Mouse (Mus musculus) MEL (cell line): ENCODE data around the gene Spen. TPM values are rescaled to one million over a fixed set of nuclear protein-coding genes. Genes with fewer than 3 reads are reported as not detected.
"Not testable (repeated sequence)": the region's sequence is repeated elsewhere in the genome, so short reads cannot be mapped to it uniquely, and the experiment has no call there.

Experiments used
- DNase-seq: peaks from one replicate; pipeline ENCODE4 v3.0.0; 2011; ENCODE audit warnings: low read depth, low spot score
- H3K27ac ChIP-seq: 2 replicates; pipeline ENCODE4 v1.5.1; 2012; ENCODE audit warnings: low read depth, mild to moderate bottlenecking, control low read depth, low read length, moderate library complexity; ENCODE audit not compliant: control insufficient read depth
- H3K27me3 ChIP-seq, 2 experiments: fragments of 150-350 bp in 1 of 2; sonication (generic) in 1 of 2; 2 replicates each; pipeline ENCODE4 v1.6.1; 2012; ENCODE audit warnings: low read length in 2 of 2, mild to moderate bottlenecking in 2 of 2, improper control_type of control experiment in 1 of 2, moderate library complexity in 1 of 2; ENCODE audit not compliant: insufficient read depth in 2 of 2, control insufficient read depth in 1 of 2
- H3K36me3 ChIP-seq, 2 experiments: 2 replicates each; pipeline ENCODE4 v1.6.1; 2012 to 2014; ENCODE audit warnings: low read length in 2 of 2, improper control_type of control experiment in 1 of 2, inconsistent platforms in 1 of 2, mild to moderate bottlenecking in 1 of 2; ENCODE audit not compliant: insufficient read depth in 2 of 2, control insufficient read depth in 1 of 2
- H3K4me1 ChIP-seq, 2 experiments: fragments of 150-350 bp in 1 of 2; sonication (generic) in 1 of 2; 2 replicates each; pipeline ENCODE4 v1.6.1; 2012; ENCODE audit warnings: low read length in 2 of 2, improper control_type of control experiment in 1 of 2, mild to moderate bottlenecking in 1 of 2; ENCODE audit not compliant: insufficient read depth in 2 of 2, control insufficient read depth in 1 of 2
- H3K4me3 ChIP-seq, 2 experiments: fragments of 150-350 bp in 1 of 2; sonication (generic) in 1 of 2; 2 replicates each; pipeline ENCODE4 v1.5.1; 2012; ENCODE audit warnings: low read depth in 2 of 2, low read length in 2 of 2, mild to moderate bottlenecking in 2 of 2, moderate library complexity in 2 of 2, control low read depth in 1 of 2, improper control_type of control experiment in 1 of 2; ENCODE audit not compliant: control insufficient read depth in 1 of 2, insufficient read depth in 1 of 2
- H3K79me2 ChIP-seq: 2 replicates; pipeline ENCODE4 v1.6.1; 2012; ENCODE audit warnings: mild to moderate bottlenecking, low read length, moderate library complexity; ENCODE audit not compliant: control insufficient read depth, poor library complexity, insufficient read depth
- H3K9ac ChIP-seq: 2 replicates; pipeline ENCODE4 v1.6.1; 2012; ENCODE audit warnings: low read depth, mild to moderate bottlenecking, control low read depth, low read length, moderate library complexity; ENCODE audit not compliant: control insufficient read depth, poor library complexity, severe bottlenecking
- H3K9me3 ChIP-seq: fragments of 150-350 bp; sonication (generic); replicated peaks from 2 replicates; pipeline ENCODE4 v1.6.1; 2012; ENCODE audit warnings: mild to moderate bottlenecking, low read length, improper control_type of control experiment, moderate library complexity; ENCODE audit not compliant: insufficient read depth
- BHLHE40 ChIP-seq: IDR thresholded peaks from 2 replicates; pipeline ENCODE4 v1.6.1; 2012; ENCODE audit warnings: low read depth, mild to moderate bottlenecking, inconsistent platforms, low read length, improper control_type of control experiment, borderline replicate concordance
- CTCF ChIP-seq, 3 experiments: IDR thresholded peaks in 2 of 3; conservative IDR thresholded peaks in 1 of 3; 2 replicates each; pipeline ENCODE4 v1.5.1; 2011 to 2012; ENCODE audit warnings: low read length in 3 of 3, low read depth in 2 of 3, mild to moderate bottlenecking in 2 of 3, improper control_type of control experiment in 1 of 3, inconsistent platforms in 1 of 3, mixed read lengths in 1 of 3, moderate library complexity in 1 of 3; ENCODE audit not compliant: control insufficient read depth in 1 of 3, insufficient read depth in 1 of 3, poor library complexity in 1 of 3, severe bottlenecking in 1 of 3
- E2F4 ChIP-seq: IDR thresholded peaks from 2 replicates; pipeline ENCODE4 v1.6.1; 2011; ENCODE audit warnings: low read depth, low read length, improper control_type of control experiment, borderline replicate concordance
- ETS1 ChIP-seq: IDR thresholded peaks from 2 replicates; pipeline ENCODE4 v1.6.1; 2012; ENCODE audit warnings: low read depth, mild to moderate bottlenecking, inconsistent platforms, low read length, improper control_type of control experiment, moderate library complexity
- GABPA ChIP-seq: IDR thresholded peaks from 2 replicates; pipeline ENCODE4 v1.6.1; 2012; ENCODE audit warnings: low read depth, mild to moderate bottlenecking, inconsistent platforms, low read length, improper control_type of control experiment, moderate library complexity
- HCFC1 ChIP-seq: IDR thresholded peaks from 2 replicates; pipeline ENCODE4 v1.6.1; 2012; ENCODE audit warnings: low read depth, mild to moderate bottlenecking, inconsistent platforms, low read length, improper control_type of control experiment, moderate library complexity
- JUND ChIP-seq: IDR thresholded peaks from 2 replicates; pipeline ENCODE4 v1.6.1; 2011; ENCODE audit warnings: low read depth, mild to moderate bottlenecking, improper control_type of control experiment, low read length
- KAT2A ChIP-seq: conservative IDR thresholded peaks from 2 replicates; pipeline ENCODE4 v1.6.1; 2012; ENCODE audit warnings: low read depth, low read length, improper control_type of control experiment, inconsistent platforms
- MAX ChIP-seq: IDR thresholded peaks from 2 replicates; pipeline ENCODE4 v1.6.1; 2011; ENCODE audit warnings: low read length, improper control_type of control experiment
- MEF2A ChIP-seq: IDR thresholded peaks from 2 replicates; pipeline ENCODE4 v1.6.1; 2014; ENCODE audit warnings: low read depth, mild to moderate bottlenecking, inconsistent platforms, low read length, improper control_type of control experiment; ENCODE audit not compliant: poor library complexity, insufficient replicate concordance, severe bottlenecking; ENCODE audit errors: extremely low read depth
- MXI1 ChIP-seq: IDR thresholded peaks from 2 replicates; pipeline ENCODE4 v1.6.1; 2011; ENCODE audit warnings: mild to moderate bottlenecking, low read depth, low read length, improper control_type of control experiment
- MYB ChIP-seq: IDR thresholded peaks from 2 replicates; pipeline ENCODE4 v1.6.1; 2011; ENCODE audit warnings: mild to moderate bottlenecking, low read depth, low read length, improper control_type of control experiment
- NELFE ChIP-seq: IDR thresholded peaks from 2 replicates; pipeline ENCODE4 v1.6.1; 2011; ENCODE audit warnings: low read depth, low read length, improper control_type of control experiment
- NRF1 ChIP-seq: IDR thresholded peaks from 2 replicates; pipeline ENCODE4 v1.6.1; 2014; ENCODE audit warnings: low read depth, mild to moderate bottlenecking, inconsistent platforms, low read length, improper control_type of control experiment, moderate library complexity; ENCODE audit not compliant: poor library complexity, insufficient read depth, severe bottlenecking
- POLR2AphosphoS2 ChIP-seq: IDR thresholded peaks from 2 replicates; pipeline ENCODE4 v1.6.1; 2011; ENCODE audit warnings: low read length, improper control_type of control experiment
- RAD21 ChIP-seq: IDR thresholded peaks from 2 replicates; pipeline ENCODE4 v1.6.1; 2011; ENCODE audit warnings: mild to moderate bottlenecking, low read depth, low read length, improper control_type of control experiment
- RCOR1 ChIP-seq: IDR thresholded peaks from 2 replicates; pipeline ENCODE4 v1.6.1; 2012; ENCODE audit warnings: low read depth, mild to moderate bottlenecking, inconsistent platforms, low read length, improper control_type of control experiment
- TAL1 ChIP-seq: IDR thresholded peaks from 2 replicates; pipeline ENCODE4 v1.6.1; 2012; ENCODE audit warnings: mild to moderate bottlenecking, inconsistent platforms, low read length, moderate library complexity, mixed read lengths
- TBP ChIP-seq: IDR thresholded peaks from 2 replicates; pipeline ENCODE4 v1.8.0; 2011; ENCODE audit warnings: low read depth, low read length, improper control_type of control experiment
- USF2 ChIP-seq, 2 experiments: IDR thresholded peaks; 2 replicates each; pipeline ENCODE4 v1.6.1; 2011 to 2012; ENCODE audit warnings: improper control_type of control experiment in 2 of 2, low read length in 2 of 2, borderline replicate concordance in 1 of 2, inconsistent platforms in 1 of 2, low read depth in 1 of 2, mild to moderate bottlenecking in 1 of 2; ENCODE audit not compliant: insufficient read depth in 1 of 2
- ZNF384 ChIP-seq: IDR thresholded peaks from 2 replicates; pipeline ENCODE4 v1.6.1; 2012; ENCODE audit warnings: low read depth, mild to moderate bottlenecking, inconsistent platforms, low read length, improper control_type of control experiment
- polyA plus RNA-seq, 2 experiments: library from polyadenylated mRNA; stranded (reverse) in 1 of 2; unstranded in 1 of 2; fragments of >175 nt in 1 of 2; fragments of >200 nt in 1 of 2; gene quantifications; 2 replicates each; pipeline versions ENCODE4 v1.2.1 to v1.2.4; 2012; ENCODE audit warnings: low replicate concordance in 2 of 2, low read depth in 1 of 2; ENCODE audit not compliant: insufficient read length in 2 of 2, insufficient read depth in 1 of 2, missing spikeins in 1 of 2
- total RNA-seq: library from RNA; depleted of rRNA; stranded (reverse); fragments of 300-350 nt; gene quantifications from 2 replicates; pipeline ENCODE4 v1.2.3, GENCODE M21; 2012

Spen gene
- total and polyA plus RNA-seq, 3 experiments: 11.9 to 102 (median 46.9) TPM

- TF ChIP-seq NELFE (peak; percentile 54), MEF2A (no peak), RCOR1 (no peak), TBP (0 out of 2 replicates have a peak, but pooled peaks have one; percentile 31), GABPA (no peak), BHLHE40 (peak; percentile 51; the same call in 1 of the 2 replicates)
These were observed 20.3 kb upstream of the Spen start (continued) for GRCm38 (mm10) chr4:141558658-141559057.

- H3K9me3 ChIP-seq, H3K27me3 ChIP-seq, DNase-seq, H3K27ac ChIP-seq, H3K9ac ChIP-seq, H3K79me2 ChIP-seq, H3K4me3 ChIP-seq: not testable (repeated sequence)
- Histone ChIP-seq H3K36me3 (peaks cover 0 to 12% of the 10 kb centered on the region in 2 experiments; a peak in 2 of 4 replicates), H3K4me1 (peaks cover 10 to 20% of the 10 kb centered on the region in 2 experiments)
These were observed 17.8 kb upstream of the Spen start for GRCm38 (mm10) chr4:141556163-141556562.

GRCm38 (mm10) chr4:141554255-141554865 lies 16.0 kb upstream of the Spen start:
- not testable (repeated sequence) for H3K79me2 ChIP-seq, H3K36me3 ChIP-seq, H3K27me3 ChIP-seq, H3K27ac ChIP-seq, H3K9ac ChIP-seq, DNase-seq, H3K9me3 ChIP-seq, H3K4me3 ChIP-seq
- H3K4me1 ChIP-seq: peaks cover 10 to 15% of the 10 kb centered on the region in 2 experiments
- peak; percentile 91 for TF ChIP-seq ZNF384

GRCm38 (mm10) chr4:141552484-141552883 lies 14.1 kb upstream of the Spen start:
- Histone ChIP-seq H3K9ac (peak overlapping the region; percentile 46), H3K4me3 (peak overlapping the region; percentile 38 to 63), H3K36me3 (peaks cover 0 to 12% of the 10 kb centered on the region in 2 experiments; a peak in 2 of 4 replicates), H3K4me1 (peaks cover 5 to 14% of the 10 kb centered on the region in 2 experiments), H3K9me3 (no peaks in the 10 kb centered on the region), H3K27ac (0 out of 2 replicates have a peak overlapping the region, but pooled peaks have one; percentile 10), H3K79me2 (no peaks in the 10 kb centered on the region), H3K27me3 (no peaks in the 10 kb centered on the region)
- peak; percentile 90 for DNase-seq
- no peak for TF ChIP-seq E2F4
- TF ChIP-seq RAD21: no peak
- TF ChIP-seq HCFC1: peak; percentile 59; the same call in 1 of the 2 replicates
- no peak for TF ChIP-seq GABPA
- no peak for TF ChIP-seq POLR2AphosphoS2
- no peak for TF ChIP-seq TAL1
- TF ChIP-seq MEF2A: no peak
- no peak for TF ChIP-seq KAT2A
- no peak for TF ChIP-seq USF2 (IDR thresholded peaks at IDR 0.05; ENCODE audit: borderline replicate concordance in 1 of 2, insufficient read depth in 1 of 2, low read depth in 1 of 2, low read length in 2 of 2)
- peak; percentile 88 for TF ChIP-seq TBP
- TF ChIP-seq JUND: no peak
- peak; percentile 24; the same call in 1 of the 2 replicates for TF ChIP-seq MXI1
- no peak for TF ChIP-seq MYB
- peak; percentile 39 for TF ChIP-seq MAX
- peak; percentile 35 for TF ChIP-seq ETS1
- TF ChIP-seq BHLHE40: no peak
- TF ChIP-seq NELFE: peak; percentile 62
- no peak for TF ChIP-seq CTCF (IDR thresholded peaks at IDR 0.05 in 2 of 3, conservative IDR thresholded peaks at IDR 0.05 in 1 of 3; ENCODE audit: control insufficient read depth in 1 of 3, insufficient read depth in 1 of 3, low read depth in 2 of 3, low read length in 3 of 3, poor library complexity in 1 of 3, severe bottlenecking in 1 of 3)
- TF ChIP-seq NRF1: no peak
